Mouse (Mus musculus) limb, embryonic 12.5 days (tissue): ENCODE results near the gene 6430571L13Rik. TPM values are rescaled to one million over a fixed set of nuclear protein-coding genes. Genes with fewer than 3 reads are reported as not detected.

Source experiments
- ATAC-seq: fragments of 200-750 bp; cut with Nextera tagmentation; 2 replicates; pipeline ENCODE4 v1.8.0; 2017; ENCODE audit warnings: low read depth, moderate TSS enrichment; ENCODE audit not compliant: insufficient number of reproducible peaks, insufficient read depth, low FRiP score, low TSS enrichment
- H3K27ac ChIP-seq: fragments of 300-500 bp; sonication (generic); 2 replicates; pipeline ENCODE4 v1.5.1; 2016; ENCODE audit warnings: mild to moderate bottlenecking, moderate library complexity
- H3K27me3 ChIP-seq: fragments of 300-500 bp; sonication (generic); 2 replicates; pipeline ENCODE4 v1.6.1; 2016; ENCODE audit warnings: mild to moderate bottlenecking, moderate library complexity
- H3K36me3 ChIP-seq: fragments of 300-500 bp; sonication (generic); 2 replicates; pipeline ENCODE4 v1.6.1; 2016; ENCODE audit warnings: mild to moderate bottlenecking, moderate library complexity
- H3K4me1 ChIP-seq: fragments of 300-500 bp; sonication (generic); replicated peaks from 2 replicates; pipeline ENCODE4 v1.6.1; 2016
- H3K4me2 ChIP-seq: fragments of 300-500 bp; sonication (generic); 2 replicates; pipeline ENCODE4 v1.6.1; 2016; ENCODE audit warnings: mild to moderate bottlenecking, moderate library complexity
- H3K4me3 ChIP-seq: fragments of 300-500 bp; sonication (generic); replicated peaks from 2 replicates; pipeline ENCODE4 v1.5.1; 2016; ENCODE audit warnings: mild to moderate bottlenecking
- H3K9ac ChIP-seq: fragments of 300-500 bp; sonication (generic); replicated peaks from 2 replicates; pipeline ENCODE4 v1.6.1; 2016; ENCODE audit warnings: mild to moderate bottlenecking, moderate library complexity
- H3K9me3 ChIP-seq: fragments of 300-500 bp; sonication (generic); 2 replicates; pipeline ENCODE4 v1.6.1; 2016; ENCODE audit warnings: mild to moderate bottlenecking, moderate library complexity
- WGBS: fragments of 180-500 bp; shearing (Covaris S2); methylation state at CpG from one replicate; pipeline ENCODE4 v1.1.7; 2016; 5-methylcytosine and 5-hydroxymethylcytosine counted together
- polyA plus RNA-seq: library from polyadenylated mRNA; unstranded; fragments of >200 nt; fragmentation: Nextera tagmentation; extraction: Ambion mirVana; gene quantifications from 2 replicates; pipeline ENCODE4 v1.2.1, GENCODE M21; 2016

Gene 6430571L13Rik
- polyA plus RNA-seq, 1 experiment from 2014 or later, result 1.4 TPM

GRCm38 (mm10) chr9:107340911-107341645 is 676 bp downstream of the 6430571L13Rik start:
- 50% methylated on average over 12 of the region's 12 CpGs for WGBS
- peak overlapping the region; percentile 60 for H3K9ac ChIP-seq
- ATAC-seq, result no peak
- no peak overlapping the region for H3K27ac ChIP-seq
- peak overlapping the region; percentile 60 for H3K4me3 ChIP-seq
- peaks cover 18% of the 10 kb centered on the region for H3K4me1 ChIP-seq
- no peaks in the 10 kb centered on the region for H3K9me3 ChIP-seq
- no peaks in the 10 kb centered on the region for H3K36me3 ChIP-seq
- peaks cover 37% of the 10 kb centered on the region for H3K27me3 ChIP-seq
- H3K4me2 ChIP-seq, result peak overlapping the region; percentile 81

- peaks cover 37% of the 10 kb centered on the region for H3K27me3 ChIP-seq
- no peak overlapping the region for H3K4me3 ChIP-seq
- H3K4me1 ChIP-seq, result peaks cover 17% of the 10 kb centered on the region
- H3K36me3 ChIP-seq, result no peaks in the 10 kb centered on the region
- H3K4me2 ChIP-seq, result no peak overlapping the region
- ATAC-seq, result no peak
- no peak overlapping the region for H3K27ac ChIP-seq
- 90% methylated on average over 11 of the region's 11 CpGs for WGBS
- H3K9me3 ChIP-seq, result no peaks in the 10 kb centered on the region
- H3K9ac ChIP-seq, result no peak overlapping the region
These were observed 1.9 kb downstream of the 6430571L13Rik start for GRCm38 (mm10) chr9:107342201-107342709.

DNA sequence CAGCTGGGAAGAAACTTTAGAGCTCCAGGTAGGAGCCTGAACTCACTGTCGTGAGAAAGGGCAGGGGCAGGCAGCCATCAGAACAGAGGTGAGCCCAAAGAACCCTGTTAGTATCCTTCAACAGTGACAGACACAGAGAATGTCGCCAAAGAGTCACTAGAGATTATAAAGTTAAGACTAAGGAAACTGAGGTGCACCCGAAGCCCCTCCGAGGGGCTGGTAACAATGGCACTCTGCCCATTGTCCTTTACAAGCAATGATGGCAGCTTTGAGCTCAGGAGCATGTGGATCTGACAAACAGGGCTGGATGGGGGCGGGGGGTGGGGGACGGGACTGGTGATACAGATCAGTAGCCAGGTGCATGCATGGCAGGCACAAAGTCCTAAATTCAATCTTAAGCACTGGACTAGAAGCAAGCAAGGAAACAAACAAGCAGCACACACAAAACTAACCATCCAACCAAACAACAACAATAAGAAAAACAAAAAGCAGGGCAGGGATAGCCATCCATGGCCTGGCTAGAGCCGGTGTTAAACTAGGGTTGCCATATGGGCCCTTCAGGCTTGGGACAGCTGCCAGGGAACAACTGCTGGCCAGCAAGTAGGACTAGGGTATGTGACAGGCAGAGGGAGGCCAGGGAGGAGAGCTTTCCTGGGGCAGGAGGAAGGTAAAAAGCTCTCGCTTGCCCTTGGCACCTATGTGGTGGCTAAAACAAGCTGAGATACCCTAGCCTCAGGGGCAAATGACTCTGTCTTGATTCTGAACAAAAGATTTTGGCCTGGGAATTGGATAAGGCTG is 2.9 kb downstream of the 6430571L13Rik start:
- WGBS, result 67% methylated on average over 8 of the region's 8 CpGs
- no peaks in the 10 kb centered on the region for H3K36me3 ChIP-seq
- no peak overlapping the region for H3K4me2 ChIP-seq
- peaks cover 37% of the 10 kb centered on the region for H3K27me3 ChIP-seq
- no peak overlapping the region for H3K27ac ChIP-seq
- no peaks in the 10 kb centered on the region for H3K9me3 ChIP-seq
- ATAC-seq, result no peak
- no peak overlapping the region for H3K4me3 ChIP-seq
- H3K4me1 ChIP-seq, result peaks cover 12% of the 10 kb centered on the region
- H3K9ac ChIP-seq, result no peak overlapping the region

DNA sequence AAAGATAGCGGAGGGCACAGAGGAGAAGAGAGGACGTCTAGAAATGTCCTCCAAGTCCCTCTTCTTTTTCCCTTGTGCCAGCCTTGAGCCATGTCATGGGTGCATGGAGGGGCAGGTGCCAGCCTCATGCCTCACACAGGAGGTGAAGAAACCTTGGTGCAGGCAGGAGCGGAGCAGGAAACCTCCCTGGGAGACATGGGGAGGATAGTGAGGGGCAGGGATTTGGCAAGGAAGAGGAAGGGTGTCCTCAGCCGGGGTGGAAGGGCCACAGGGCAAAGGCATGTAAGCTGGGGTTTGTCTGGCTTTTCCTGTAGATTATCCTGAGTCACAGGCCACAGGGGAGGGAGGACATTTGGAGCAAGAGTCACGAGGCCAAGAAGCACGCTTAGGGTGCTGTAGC is 3.6 kb downstream of the 6430571L13Rik start:
- no peaks in the 10 kb centered on the region for H3K36me3 ChIP-seq
- H3K4me3 ChIP-seq, result no peak overlapping the region
- H3K4me1 ChIP-seq, result peaks cover 5% of the 10 kb centered on the region
- H3K27ac ChIP-seq, result no peak overlapping the region
- WGBS, result 65% methylated on average over 6 of the region's 6 CpGs
- peaks cover 37% of the 10 kb centered on the region for H3K27me3 ChIP-seq
- H3K9ac ChIP-seq, result no peak overlapping the region
- no peak for ATAC-seq
- no peak overlapping the region for H3K4me2 ChIP-seq
- no peaks in the 10 kb centered on the region for H3K9me3 ChIP-seq

DNA sequence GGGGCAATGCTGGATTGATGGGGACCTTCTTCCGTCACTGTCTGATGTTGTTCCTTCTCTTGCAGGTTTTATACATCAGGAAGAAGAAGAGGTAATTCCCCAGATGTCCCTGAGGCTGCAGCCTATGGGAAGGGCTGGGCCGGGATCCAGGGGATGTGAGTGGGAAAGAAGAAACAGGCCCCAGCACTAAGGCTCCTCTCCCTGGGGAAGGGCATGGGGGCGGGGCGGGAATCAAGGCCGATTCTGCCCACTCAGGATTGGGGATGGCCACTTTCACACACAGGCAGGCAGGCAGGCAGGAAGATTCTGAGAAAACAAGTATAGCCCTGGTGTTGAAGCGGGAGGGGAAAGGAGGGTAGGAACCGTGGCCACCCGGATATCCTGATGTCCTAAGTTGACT is 5.7 kb downstream of the 6430571L13Rik start:
- Histone ChIP-seq H3K27ac (no peak overlapping the region), H3K27me3 (peaks cover 39% of the 10 kb centered on the region), H3K9me3 (no peaks in the 10 kb centered on the region), H3K4me3 (no peak overlapping the region), H3K36me3 (no peaks in the 10 kb centered on the region), H3K9ac (no peak overlapping the region), H3K4me1 (peaks cover under 1% of the 10 kb centered on the region; the same call in 1 of the 2 replicates), H3K4me2 (no peak overlapping the region)
- no peak for ATAC-seq
- 79% methylated on average over 8 of the region's 8 CpGs for WGBS

DNA sequence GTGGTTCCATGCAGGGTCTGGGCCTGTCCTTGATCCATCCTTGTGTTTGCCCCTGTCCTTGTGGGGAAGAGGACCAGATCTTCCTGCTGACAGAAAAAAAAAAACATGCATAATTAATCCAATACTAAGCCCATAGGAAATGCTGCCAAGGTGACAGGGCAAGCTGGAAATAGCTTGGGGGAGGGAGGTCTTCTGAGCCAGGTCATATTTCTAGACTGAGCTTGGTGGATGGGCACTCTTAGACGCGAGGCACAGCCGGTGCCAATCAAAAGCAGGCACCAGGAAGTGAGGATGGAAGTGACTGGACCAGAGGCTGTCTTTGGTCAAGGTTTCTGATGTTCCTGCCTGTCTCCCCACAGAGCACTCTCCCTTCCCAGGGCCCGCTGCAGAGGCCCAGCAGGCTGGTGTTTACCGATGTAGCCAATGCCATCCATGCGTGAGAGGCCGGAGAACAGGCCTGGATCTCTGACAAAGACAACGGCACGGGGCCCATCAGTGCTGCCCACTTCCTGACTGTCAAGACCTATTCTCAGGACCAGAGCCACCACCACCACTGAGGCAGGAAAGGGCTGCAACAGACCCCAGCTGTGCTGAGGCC is 7.3 kb downstream of the 6430571L13Rik start:
- no peak for ATAC-seq
- Histone ChIP-seq H3K27me3 (peaks cover 33% of the 10 kb centered on the region), H3K4me2 (no peak overlapping the region), H3K9ac (0 out of 2 replicates have a peak overlapping the region, but pooled peaks have one; percentile 27), H3K4me1 (no peaks in the 10 kb centered on the region), H3K27ac (no peak overlapping the region), H3K4me3 (no peak overlapping the region), H3K36me3 (no peaks in the 10 kb centered on the region), H3K9me3 (no peaks in the 10 kb centered on the region)
- WGBS, result 76% methylated on average over 9 of the region's 9 CpGs

GRCm38 (mm10) chr9:107349321-107349720 is 8.9 kb downstream of the 6430571L13Rik start:
- Histone ChIP-seq H3K27me3 (peaks cover 26% of the 10 kb centered on the region), H3K4me1 (no peaks in the 10 kb centered on the region), H3K36me3 (no peaks in the 10 kb centered on the region), H3K27ac (no peak overlapping the region), H3K9me3 (no peaks in the 10 kb centered on the region), H3K4me3 (no peak overlapping the region), H3K9ac (no peak overlapping the region), H3K4me2 (no peak overlapping the region)
- 26% methylated on average over 7 of the region's 7 CpGs for WGBS
- ATAC-seq, result no peak

DNA sequence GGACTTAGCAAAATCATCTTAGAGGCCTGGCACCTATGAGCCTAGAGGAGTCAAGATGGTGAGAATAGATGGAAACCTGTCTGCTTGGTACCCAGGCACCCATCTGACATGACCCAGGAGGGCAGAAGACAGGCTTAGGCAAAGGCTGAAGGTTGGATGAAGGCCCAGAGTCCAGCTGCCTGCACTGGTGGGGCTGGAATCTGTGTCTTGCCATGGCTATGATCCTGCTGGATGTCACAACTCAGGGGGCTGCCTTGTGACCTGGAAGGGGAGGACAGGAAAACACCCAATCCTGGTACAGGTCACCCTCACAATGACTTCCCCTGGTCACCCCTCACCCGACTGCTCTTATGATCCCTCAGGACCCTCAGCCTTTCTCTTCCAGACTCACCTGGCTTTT is 14.4 kb downstream of the 6430571L13Rik start:
- no peaks in the 10 kb centered on the region for H3K9me3 ChIP-seq
- 65% methylated on average over 1 of the region's 1 CpGs for WGBS
- no peak overlapping the region for H3K9ac ChIP-seq
- peaks cover 55% of the 10 kb centered on the region for H3K27me3 ChIP-seq
- H3K4me1 ChIP-seq, result no peaks in the 10 kb centered on the region
- H3K36me3 ChIP-seq, result no peaks in the 10 kb centered on the region
- no peak for ATAC-seq
- no peak overlapping the region for H3K4me2 ChIP-seq
- H3K27ac ChIP-seq, result no peak overlapping the region
- no peak overlapping the region for H3K4me3 ChIP-seq

- WGBS, result 50% methylated on average over 7 of the region's 7 CpGs
- Histone ChIP-seq H3K27ac (no peak overlapping the region), H3K4me2 (no peak overlapping the region), H3K27me3 (peaks cover 63% of the 10 kb centered on the region), H3K9me3 (no peaks in the 10 kb centered on the region), H3K4me1 (peaks cover 4% of the 10 kb centered on the region), H3K4me3 (no peak overlapping the region), H3K9ac (0 out of 2 replicates have a peak overlapping the region, but pooled peaks have one; percentile 23), H3K36me3 (no peaks in the 10 kb centered on the region)
- ATAC-seq, result no peak
These were observed 15.7 kb downstream of the 6430571L13Rik start for GRCm38 (mm10) chr9:107355870-107356765.

DNA sequence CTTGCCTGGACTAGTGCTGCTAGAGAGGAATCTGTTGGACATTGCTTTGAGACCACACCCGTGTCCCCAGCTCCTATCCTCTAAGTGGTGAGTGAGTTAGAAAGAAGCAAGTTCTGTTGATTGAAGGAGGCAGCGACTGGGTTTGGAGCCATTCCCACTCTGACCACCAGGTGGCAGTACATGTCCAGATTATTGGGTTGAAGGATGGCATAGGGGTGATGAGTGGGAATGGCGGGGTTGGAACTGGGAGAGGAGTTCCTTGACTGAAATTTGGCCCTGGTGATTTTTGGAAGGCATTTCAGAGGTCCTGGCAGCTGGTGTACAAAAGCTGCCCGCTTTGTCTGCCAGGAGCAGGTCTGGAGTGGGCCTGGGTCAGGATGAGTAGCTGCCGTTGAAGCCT is 17.2 kb downstream of the 6430571L13Rik start:
- H3K9me3 ChIP-seq, result no peaks in the 10 kb centered on the region
- H3K9ac ChIP-seq, result no peak overlapping the region
- no peak overlapping the region for H3K4me3 ChIP-seq
- no peak overlapping the region for H3K27ac ChIP-seq
- ATAC-seq, result no peak
- peaks cover 9% of the 10 kb centered on the region for H3K4me1 ChIP-seq
- H3K4me2 ChIP-seq, result no peak overlapping the region
- 21% methylated on average over 5 of the region's 5 CpGs for WGBS
- H3K27me3 ChIP-seq, result peaks cover 53% of the 10 kb centered on the region
- no peaks in the 10 kb centered on the region for H3K36me3 ChIP-seq
